Mouse (Mus musculus): ENCODE results near the gene Mark2.

Gene Mark2

DNA sequence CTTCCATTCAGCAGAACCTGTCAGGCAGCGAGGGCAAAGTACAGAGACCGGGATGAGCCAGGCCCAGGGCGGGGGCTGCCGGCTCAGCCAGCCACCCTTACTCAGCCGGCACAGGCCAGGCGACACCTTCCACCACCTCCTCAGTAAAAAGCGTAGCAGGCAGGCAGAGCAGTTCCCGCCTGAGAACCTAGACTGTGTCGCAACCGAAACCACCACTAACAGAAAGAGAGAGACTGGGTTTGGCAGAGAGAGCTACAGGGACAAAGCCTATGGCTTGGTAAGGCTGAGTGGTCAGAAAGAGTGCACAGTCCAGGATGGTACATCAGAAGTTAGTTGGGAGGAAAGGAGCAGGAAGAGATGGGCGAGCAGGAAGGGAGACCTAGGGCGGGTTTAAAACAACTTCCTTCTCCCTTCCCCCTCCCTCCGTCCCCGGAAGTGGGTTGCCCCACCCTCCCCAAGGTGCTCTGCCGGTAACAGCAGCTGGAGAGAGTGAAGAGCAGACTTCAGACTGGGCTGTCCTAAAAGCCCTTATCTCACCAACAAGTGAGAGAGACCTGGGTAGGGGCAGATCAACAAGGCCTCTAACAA is 46.5 kb downstream of the Mark2 start:
- DNase-seq (ENCODE audit: low read depth): no peak

DNA sequence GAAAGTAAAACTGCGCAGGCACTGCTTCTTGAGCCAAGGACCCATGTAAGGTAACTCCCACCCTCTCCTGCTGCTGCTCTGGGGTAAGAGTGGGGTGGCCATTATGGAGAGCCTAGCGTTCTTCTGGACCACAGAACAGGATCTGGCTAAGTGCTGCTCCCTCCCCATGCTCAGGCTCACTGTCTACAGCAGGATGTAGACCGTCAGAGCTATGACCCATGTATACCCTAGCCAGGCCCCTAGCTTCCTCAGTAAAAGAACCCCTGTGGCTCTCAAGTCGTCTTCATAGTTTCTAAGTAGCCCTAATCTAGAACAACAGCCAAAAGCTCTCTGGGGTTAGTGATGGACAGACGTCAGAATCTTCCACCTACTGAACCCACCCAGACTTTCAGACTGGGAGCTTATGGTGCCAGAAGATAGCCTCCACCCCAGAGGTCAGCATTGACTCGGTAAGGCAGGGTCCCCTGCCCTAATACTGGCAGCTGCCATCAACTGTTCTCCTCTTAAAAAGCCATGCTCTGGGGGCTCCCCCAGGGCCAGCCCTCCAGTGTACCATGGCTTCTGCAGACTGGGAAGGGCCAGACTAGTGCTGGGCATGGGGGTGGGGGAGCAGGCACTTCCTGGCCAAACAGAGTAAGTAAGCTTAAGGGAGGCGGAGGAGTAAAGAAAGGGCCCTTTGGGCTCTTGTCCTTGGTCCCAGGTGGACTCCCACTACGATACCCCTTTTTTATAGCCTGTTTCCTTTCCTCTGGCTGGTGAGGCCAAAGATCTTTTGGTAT is 47.4 kb downstream of the Mark2 start:
- DNase-seq (ENCODE audit: low read depth): no peak

DNA sequence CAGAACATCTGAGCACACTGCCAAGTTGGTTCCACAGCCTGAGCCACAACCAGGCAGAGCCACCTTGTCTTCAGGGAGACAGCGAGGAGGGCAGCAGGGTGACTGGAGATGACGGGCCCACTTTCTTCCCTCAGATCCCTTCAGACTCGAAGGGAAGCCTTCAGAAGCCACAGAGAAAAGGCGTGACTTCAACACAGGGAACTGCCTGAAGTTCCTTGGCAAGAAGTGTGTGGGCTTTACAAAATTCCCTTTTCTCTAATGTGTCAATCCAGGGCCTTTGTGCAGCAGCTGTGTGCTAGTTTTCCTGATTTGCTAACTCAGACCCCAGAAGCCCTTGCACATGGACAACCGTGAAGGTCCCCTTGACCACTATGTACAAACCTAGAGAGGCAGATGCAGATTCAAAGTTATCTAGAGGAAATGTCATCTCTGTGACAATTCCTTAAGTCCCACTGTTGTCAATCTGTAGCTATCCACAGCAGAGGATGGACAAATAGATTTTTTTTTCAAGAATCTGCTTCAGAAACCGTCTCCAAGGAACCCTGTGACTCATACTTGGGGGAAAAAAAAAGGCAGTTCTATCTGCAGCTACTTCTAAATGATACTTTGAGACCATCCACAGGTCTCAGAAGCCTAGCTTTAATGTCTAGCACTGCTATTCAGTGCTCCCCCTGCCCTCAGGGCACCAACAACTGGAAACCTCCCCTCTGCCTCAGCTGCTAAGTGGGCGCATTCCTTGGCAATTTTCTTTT is 49.5 kb downstream of the Mark2 start:
- DNase-seq (ENCODE audit: low read depth): no peak

DNA sequence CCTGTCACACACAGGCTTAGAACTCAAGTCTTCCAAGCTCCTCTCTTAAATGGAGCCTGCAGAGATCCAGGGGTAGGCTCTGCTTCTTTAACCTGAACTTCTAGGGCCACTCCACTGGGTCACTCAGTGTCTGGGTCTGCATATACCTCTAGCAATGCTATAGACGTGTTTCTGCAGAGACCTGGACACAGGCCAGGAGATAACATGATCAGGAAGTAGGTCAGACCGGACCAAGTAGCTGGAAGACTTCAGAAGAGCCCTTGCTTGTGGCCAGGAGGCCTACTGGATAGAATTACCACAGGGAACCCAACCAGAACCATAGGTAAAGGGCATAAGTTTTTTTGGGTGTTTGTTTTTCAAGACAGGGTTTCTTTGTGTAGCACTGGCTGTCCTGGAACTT is 51.9 kb downstream of the Mark2 start:
- no peak for DNase-seq (ENCODE audit: low read depth)

DNA sequence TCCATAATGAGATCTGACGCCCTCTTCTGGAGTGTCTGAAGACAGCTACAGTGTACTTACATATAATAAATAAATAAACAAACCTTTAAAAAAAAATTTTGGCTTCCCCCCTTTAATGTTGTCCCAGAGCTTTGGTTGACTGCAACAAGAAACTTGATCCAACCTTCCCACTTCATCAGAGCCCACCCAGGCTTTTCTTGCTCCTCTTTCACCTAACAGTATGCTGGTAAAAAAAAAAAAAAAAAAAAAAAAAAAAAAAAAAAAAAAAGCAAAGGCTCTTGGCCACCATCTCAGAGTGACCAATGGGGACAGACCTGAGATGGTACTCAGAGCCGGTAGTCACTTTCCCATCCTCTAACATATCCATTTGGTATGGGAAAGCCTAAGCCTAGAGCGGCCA is 53.4 kb downstream of the Mark2 start:
- DNase-seq (ENCODE audit: low read depth): no peak

DNA sequence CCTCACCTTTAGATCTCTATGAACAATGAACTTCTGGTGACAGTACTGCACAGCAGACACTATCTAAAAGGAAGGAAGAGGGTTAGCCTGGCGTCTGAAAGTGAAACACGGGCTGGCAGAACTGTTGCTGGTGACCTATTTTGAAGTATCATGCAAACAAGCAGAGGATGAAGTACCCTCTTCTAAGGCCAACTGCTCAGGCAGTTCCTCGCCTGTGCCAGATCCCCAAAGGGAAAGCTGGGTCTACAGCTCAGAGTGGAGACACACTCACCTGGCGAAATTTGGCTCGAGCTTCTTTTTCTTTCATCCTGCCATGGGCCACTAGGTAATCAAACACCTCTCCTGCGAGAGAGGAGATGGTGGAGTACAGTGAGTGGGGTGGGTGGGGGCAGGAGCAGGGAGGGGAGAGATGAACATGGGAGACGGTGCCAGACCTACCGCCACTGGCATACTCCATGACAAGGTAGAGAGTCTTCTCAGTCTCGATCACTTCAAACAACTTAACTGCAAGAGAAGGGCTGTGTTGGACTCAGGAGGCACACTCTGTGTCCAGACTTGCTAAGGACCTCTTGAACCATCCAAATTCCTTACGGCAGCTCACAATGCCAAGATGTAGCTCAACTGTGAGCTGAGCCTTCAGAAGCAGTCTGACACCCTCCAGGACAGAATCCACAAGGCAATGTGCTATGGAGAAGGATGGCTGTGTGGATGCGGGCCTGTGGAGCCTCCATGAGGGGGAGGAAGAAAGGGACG is 54.9 kb downstream of the Mark2 start:
- DNase-seq (ENCODE audit: low read depth): no peak

DNA sequence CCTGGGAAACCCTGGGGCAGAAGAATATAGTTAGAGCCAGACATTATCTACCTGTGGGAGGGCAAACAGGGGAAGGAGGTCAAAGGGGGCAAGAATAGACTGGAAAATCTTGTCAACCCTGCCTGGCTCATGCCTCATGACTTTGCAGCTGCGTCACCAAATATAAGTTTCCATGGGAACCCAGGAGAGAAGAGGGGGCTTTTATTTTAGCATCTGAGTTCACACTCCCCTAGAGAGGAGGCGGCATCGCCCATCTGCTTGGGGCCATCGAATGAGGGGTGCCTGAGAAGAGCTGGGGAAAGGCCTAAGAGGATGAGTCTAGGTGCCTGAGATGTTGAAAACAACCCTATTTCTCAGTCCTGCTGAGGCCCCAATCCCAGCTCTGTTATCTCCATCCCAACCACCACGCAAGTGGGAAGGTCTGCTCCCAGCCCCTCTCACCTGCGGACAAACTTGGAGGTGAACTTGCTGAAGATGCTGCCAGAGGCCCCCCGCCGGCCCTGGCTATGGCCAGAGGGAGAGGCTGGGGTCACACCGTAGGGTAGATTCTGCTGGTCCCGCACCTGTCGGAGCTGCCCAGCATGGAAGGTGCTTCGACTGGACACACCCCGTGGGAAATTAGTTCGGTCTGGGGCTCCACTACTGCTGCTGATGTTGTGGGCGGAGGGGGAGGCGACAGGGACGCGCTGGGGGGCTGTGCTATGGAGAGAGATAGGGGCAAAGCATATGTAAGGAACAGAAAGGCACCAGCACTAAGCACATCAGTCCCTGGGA is 60.9 kb downstream of the Mark2 start:
- no peak for DNase-seq (ENCODE audit: low read depth)

DNA sequence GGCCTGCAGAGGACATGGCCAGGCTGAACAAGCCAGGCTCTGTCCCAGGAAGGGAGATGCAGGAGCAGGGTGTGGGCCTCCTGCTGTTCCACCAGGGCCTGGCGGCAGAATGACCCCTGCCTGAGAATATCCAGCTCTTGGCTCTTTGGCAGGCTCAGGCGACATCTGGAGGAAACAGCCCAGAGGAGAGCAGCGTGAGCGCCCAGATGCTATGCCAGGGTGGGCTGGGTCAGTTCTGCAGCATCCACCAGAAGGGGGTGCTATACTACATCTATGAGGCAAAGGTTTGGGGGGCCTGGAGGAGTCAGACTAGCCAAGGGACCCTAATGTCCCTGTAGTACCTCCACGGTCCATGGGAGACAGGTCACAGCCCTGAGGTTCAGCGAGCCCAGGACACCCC is 62.5 kb downstream of the Mark2 start:
- DNase-seq (ENCODE audit: low read depth): no peak

DNA sequence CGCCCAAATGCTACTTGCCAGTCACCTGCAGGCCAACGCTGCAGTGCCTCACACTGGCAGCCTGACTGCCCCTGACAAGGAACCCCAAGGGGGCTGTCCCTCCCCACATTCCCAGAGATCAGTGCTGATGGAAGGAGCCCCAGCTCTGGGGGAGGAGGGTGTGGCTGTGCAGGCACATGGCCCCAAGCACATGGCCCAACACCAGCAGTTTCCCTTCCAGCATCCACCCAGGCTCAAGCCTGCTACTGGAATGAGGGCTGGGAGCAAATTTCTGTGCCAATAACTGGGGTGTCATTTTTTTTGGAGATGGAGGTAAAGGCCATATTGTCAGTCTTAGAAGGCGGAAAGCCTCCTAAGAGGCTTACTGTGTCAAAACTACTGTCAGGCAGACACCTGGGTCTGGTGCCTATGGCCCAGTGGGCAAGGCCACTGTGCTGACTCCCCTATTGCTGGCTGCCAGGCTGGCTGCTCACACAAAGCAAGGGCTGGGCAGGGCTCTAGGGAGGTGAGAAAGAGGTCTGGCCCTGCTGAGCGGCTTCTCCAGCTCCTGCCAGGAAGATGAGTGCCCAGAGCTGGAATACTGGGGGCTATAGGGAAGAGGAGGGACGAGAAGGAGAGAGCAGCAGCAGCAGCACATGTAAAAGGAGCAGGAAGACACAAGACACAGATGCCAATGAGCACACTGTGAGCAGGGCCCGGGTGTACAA is 63.3 kb downstream of the Mark2 start:
- no peak for DNase-seq (ENCODE audit: low read depth)

DNA sequence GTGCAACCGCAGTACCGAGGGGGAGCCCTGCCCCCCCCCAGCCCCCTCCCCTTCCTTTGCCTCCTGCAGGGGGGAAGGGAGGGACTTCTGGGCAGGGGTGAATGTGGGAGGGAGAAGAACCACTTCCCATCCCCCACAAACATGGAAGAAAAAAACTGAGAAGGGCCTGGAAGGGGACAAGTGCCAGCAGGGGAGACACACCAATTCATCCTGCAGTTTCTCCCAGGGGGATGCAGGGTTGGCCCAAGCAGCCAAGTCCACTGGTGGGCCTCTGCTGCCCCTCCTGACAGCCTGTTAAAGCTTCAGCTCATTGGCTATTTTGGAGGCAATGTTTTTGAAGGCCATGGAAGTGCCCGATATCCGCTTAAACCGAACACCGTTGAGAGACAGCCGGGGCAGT is 64.9 kb downstream of the Mark2 start:
- DNase-seq (ENCODE audit: low read depth): no peak

DNA sequence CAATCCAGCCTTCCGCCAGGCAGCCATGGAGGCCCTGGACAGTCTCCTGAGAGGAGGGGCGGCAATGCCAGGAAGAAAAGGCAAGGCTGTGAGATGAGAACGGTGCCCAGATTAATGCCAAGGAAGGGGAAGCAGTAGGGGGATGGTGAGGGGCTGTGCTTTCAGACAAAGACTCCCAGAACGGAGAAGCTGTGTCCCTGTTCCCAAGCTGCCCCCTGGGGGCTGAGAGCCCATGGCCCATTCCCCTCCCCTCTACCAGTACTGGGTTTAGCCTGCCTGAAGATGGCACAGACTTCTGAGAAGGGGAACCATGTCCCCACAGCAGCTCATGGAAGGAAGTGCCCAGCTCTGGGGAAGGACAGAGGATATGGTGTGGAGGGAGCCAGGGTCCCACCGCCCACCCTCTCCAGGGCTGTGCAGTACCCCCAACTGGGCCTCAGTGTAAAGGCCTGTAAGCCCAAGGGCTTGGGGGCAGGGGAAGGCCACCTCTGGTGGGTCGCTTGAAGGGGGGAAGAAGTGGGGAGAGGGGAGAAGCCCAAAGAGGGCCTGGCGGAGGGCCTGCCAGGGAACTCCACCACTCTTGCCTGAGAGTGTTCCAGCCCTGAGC is 65.5 kb downstream of the Mark2 start:
- no peak for DNase-seq (ENCODE audit: low read depth)

DNA sequence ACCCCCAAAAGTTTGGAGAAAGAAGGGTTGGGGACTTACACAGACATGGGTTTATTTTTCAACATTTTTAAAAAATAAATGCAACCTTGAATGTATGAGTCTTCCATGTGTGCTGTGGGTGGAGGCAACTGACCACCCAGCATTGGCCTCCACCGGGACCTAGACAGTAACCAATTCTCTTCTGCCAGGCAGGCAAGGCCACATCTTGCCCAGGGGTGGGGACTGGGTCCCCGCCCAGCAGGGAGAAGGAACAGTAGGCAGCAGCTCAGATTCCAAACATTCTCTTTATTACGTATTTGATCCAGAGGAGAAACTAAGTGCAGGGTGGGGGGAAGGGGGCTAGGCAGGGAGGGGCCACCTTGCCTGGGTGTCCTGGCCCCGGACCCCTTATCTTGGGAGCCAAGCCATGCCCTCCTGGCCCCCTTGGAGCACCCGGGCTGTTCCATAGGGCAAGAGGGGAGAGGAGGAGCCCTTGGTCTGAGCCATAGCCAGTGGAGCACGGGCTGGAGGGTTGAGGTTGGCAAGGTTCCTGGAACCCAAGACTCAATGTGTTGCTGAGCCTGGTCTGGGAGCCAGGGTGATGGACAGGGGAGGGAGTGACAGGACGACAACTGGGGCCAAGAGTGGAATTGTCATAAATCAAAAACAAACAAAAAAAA is 66.4 kb downstream of the Mark2 start:
- no peak for DNase-seq (ENCODE audit: low read depth)

DNA sequence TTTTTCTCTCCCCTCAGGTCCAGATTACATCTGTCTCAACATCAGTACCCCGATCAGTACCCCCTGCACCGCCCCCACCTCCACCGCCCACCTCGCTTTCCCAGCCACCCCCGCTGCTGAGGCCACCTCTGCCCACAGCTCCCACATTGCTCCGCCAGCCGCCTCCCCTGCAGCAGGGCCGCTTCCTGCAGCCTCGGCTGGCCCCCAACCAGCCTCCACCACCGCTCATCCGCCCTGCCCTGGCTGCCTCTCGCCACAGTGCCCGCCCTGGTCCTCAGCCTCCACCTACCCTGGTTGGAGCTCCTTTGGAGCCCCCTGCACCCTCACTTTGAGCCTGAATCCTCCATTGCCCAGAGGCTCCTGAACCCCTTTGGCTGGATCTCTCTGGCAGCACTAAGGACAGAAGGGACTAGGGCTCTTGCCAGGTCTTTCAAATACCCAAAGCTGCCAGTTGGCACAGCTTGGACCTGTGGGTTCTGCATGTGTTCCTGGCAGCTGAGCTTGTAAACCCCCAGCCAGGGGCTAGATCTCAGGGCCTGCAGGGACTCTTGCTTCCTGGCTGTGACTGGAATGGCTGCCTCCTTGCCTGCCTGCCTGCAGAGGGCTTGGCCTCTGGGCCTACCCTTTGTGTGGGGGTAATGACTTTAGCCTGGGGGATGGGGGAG is 67.2 kb downstream of the Mark2 start:
- no peak for DNase-seq (ENCODE audit: low read depth)

DNA sequence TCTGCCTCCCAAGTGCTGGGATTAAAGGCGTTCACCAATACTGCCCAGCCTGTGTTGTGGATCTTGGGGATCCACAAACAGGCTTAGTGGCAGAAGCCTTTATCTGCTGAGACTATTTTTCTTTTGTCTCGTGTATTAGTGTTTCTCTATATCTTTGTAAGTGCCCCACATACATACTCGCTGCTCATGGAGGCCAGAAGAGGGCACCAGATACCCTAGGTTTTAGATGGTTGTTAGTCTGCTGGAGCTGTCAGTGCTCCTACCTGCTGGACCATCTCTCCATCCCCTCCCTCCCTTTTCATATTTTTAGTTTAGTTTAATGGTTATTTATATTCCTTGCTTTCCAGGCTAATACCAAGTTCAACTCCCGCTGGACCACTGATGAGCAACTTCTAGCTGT is 68.2 kb downstream of the Mark2 start:
- no peak for DNase-seq (ENCODE audit: low read depth)

DNA sequence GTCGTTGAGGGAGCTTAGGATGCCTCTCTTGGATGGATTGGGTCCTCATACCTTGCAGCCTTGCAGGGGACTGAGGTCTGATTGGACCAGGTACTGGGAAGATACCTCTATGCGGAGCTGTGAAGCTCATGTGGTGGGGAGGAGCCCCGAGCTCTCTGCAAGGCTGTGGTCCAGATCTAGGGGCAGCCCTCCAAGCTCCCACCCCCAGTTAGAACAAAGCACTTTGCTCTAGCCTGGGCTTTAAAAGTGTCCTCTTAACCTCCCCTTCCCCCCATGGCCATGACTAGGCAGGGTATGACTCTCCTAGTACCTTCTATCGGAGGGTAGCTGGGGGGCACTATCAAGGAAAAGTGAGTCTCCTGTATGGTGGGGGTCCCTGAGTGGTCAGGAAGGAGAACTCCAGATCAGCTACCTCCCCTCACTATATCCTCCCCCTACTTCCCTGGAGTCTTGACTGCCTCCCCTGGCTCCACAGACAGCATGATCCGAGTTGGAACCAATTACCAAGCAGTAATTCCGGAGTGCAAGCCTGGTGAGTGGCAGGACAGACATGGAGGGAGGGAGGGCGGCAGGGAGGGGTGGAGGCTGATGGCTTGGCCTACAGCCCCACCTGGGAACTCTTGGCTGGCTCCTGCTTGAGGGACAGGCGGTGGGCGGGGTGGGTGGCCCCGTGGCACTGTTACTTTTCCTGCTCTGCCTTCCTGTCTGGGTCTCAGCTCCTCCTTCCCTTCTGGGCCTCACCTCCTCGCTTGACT is 72.2 kb downstream of the Mark2 start:
- DNase-seq (ENCODE audit: low read depth): no peak

DNA sequence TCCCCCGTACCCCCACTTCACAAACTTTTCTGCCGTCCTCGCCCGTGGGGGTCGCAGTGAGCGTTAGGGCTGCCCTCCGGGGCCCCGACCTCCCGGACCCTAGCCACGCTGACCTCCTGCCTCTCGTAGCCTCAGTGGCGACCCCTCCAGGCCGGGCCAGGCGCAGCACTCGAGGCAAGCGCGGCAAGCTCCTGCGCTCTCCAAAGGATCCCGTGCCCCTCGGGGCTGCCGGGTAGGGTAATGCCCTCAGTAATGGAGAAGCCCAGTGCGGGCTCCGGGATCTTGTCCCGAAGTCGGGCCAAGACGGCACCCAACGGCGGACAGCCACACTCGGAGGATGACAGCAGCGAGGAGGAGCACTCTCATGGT is 73.0 kb downstream of the Mark2 start:
- no peak for DNase-seq (ENCODE audit: low read depth)

DNA sequence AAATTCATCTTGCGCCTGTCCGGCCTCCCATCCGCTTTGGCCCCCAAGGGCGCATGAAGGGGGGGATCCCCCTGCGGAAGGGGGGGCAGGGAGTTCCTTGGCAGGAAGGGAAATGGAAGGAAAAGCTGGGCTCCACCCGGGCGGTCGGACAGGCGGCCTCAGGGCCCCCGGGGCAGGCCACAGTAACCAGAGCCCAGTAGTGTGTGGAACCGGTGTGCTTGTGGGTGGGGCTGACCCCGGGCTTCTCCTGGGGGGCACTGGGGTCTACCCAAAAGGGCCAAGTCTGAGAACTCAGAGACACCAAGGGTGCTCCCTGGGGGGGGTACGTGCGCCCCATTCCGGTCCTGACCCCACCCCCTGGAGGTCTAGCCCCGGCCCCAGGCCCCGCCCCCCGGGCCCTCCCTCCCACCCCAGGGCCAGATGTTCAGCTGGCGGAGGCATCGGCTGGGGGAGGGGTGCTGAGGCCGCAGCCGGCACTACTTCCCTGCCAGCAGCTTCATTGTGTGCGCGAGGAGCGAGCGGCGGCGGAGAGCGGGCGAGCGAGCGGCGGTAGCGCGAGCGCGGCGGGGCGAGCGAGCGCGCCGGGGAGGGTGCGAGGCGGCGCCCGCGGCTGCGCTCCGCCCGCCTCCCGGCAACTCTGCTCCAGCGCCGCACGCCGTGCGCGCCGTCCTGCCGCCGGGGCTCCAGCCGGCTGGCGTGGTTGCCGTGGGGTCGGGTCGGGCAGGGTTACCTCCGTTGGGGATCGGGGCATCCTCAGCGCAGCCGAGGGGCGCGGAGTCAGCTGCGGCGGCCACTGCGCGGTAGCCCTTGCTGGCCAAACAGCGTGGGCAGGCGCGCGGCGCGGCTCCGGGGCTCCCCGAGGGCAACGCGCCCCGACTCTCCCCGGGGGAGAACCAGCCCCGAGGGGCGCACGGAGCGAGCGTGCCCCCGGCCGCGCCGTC is 73.6 kb downstream of the Mark2 start:
- DNase-seq (ENCODE audit: low read depth): no peak
